Mouse (Mus musculus) T-helper 1 cell (primary cell): ENCODE data around the gene Scnm1.

Experiments used
- in situ Hi-C: fragments of 300-600 bp; cut with MboI, MseI; formaldehyde crosslinking; loops from one replicate; pipeline ENCODE4 v1.15.1; 2025; ENCODE audit warnings: high pct_unique_total_duplicates

The Scnm1 gene

GRCm38 (mm10) chr3:95133680-95134101, at the start of gene Scnm1, which contains the start of gene Lysmd1:
Gene Scnm1 (minus strand): TSS chr3:95134011.
Gene Lysmd1 (plus strand): TSS chr3:95134088.
- in situ Hi-C loops: loop anchor here (5.0 kb wide), 1 partner anchor 1206 kb away; no protein-coding TSS in a partner anchor

DNA sequence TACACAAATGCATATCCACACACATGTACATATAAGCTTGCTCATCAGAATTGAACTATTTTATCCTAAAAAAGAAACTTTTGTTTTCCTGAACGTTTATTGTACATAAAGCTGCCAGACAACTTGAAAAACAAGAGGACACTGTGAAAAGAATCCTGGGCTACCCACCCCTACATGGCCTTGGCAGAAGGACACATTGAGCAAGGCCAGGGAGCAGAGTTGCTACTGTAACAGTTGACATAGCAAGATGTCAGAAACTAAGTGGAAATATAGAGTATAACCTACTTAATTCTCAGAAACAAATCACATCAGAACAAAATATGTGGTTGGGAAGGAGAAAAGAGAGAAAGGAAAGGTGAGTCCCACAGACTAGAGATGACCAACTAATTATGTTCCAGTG, 48.0 kb upstream of the Scnm1 start:
- in situ Hi-C loops: no loop called here

GRCm38 (mm10) chr3:95179890-95180289, 46.1 kb upstream of the Scnm1 start:
- in situ Hi-C loops: no loop called here

DNA sequence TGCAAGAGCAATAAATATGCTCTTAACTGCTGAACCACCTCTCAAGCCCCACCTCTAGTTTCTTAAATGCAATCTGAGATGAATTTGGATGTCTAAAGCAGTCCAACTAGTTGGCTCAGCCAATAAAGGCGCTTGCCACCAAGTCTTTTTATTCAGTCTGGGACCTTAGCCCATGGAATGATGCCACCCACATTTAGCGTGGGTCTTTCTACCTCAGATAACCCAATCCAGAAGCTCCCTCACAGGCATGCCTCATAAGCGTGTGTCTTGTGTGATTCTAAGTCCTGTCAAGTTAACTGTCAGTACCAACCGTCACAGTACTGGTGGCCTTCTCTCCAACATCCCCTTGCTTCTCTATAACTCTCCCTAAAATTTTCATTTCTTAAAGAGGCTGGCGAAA, 45.1 kb upstream of the Scnm1 start:
- in situ Hi-C loops: no loop called here

DNA sequence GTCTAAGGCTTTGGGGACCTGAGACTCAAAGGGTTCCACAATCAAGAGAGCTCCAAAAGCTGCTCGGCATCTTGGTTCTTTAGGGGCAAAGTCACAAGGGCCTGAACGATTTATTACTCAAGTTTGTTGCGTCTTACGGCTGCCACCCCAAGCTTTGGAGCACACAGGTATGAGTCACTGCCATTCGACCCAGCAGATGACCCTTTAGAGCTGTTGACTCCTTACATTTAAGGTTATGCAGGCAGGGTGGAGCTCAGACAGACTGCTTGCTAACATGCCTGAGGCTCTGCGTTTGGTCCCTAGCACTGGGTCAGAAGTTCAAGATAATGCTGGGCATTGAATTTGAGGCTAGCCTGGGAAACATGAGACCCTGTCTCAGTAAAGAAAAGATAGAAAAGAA, 43.8 kb upstream of the Scnm1 start:
- in situ Hi-C loops: no loop called here

- in situ Hi-C loops: no loop called here
Observed at GRCm38 (mm10) chr3:95176500-95176899, 42.7 kb upstream of the Scnm1 start.

DNA sequence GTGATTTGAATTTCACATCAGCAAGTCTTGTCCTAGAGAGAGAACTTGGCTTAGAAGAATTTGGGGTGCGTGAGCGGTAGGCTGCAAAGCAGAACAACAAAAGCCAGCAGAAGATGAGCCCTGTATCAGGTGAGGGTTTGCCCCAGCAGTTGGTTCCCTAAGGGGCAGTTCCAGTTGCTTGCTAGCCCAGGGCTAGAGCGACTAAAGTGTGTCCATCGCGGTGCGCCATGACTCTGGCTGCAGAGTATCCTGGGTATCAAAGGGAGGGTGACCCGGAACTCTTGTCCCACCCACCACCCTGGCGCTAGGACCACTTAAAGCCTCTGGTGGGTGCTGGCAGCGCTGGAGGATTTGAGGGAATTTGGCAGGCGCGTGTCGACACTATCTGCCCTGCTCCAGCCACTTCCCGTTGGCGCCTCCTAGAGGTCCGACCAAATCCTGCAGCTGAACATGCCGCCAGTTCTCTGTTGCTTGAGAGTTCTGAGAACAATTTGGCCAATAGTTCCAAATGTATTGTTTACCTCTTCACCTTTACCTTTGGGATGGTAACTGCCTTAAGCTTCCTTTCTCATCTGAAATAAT, 40.3 kb upstream of the Scnm1 start:
- in situ Hi-C loops: no loop called here

- in situ Hi-C loops: no loop called here
Observed at GRCm38 (mm10) chr3:95173256-95173949, 39.6 kb upstream of the Scnm1 start.

DNA sequence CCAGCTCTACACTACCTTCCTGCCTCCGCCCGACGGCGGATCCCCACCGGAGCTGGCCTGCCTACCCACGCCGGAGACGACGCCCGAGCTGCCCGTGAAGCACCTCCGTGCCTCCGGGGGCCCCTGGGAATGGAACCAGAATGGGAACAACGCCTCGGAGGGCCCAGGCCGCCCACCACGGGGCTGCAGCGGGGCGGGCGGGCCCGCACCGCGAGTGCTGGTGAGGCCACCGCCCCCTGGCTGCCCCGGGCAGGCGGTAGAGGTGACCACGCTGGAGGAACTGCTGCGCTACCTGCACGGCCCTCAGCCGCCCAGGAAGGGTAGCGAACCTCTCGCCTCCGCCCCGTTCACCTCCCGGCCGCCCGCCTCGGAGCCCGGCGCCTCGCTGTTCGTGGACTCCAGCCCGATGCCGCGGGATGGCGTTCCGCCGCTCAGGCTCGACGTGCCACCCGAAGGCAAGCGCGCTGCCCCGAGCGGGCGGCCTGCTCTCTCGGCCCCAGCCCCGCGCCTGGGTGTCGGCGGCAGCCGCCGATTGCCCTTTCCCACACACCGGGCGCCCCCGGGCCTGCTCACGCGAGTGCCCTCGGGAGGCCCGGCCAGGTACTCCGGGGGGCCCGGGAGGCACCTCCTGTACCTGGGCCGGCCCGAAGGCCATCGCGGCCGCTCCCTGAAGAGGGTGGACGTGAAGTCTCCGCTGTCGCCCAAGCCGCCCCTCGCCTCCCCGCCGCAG, 38.9 kb upstream of the Scnm1 start:
- in situ Hi-C loops: no loop called here

- in situ Hi-C loops: no loop called here
Observed at GRCm38 (mm10) chr3:95171105-95171504, 37.3 kb upstream of the Scnm1 start.

DNA sequence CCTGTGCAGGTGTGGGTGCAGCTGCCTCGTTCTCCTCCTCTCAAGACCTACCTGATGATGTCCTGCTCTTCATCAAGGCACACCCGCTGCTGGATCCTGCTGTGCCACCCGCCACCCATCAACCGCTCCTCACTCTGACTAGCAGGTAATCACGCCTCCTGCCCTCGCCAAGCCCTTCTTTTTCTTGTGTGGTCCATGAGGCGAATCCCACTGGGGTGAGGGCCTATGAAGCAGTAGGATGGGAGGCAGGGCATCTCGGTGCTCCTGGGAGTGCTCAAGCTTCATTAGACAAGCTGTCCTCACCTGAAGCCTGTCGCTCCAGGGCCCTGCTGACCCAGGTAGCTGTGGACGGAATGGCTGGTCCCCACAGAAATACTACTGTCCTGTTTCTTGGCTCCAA, 36.2 kb upstream of the Scnm1 start:
- in situ Hi-C loops: no loop called here

DNA sequence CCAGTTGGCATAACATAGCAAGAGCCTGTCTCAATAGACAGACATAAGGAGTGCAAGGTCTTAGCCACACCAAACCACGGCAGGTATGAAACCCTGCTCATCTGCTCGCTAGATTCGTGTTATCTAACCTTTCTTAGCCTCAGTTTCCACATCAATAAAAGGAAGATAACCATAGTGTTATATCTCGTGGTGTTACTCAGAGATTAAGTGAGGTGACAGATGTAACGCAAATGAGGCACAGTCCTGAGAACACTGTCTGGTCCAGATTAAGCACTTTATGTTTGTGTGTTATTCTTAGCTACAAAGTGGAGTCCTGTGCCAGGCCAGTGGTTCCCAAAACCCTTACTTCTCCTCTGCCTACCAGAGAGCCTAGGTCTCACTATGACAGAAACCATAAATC, 31.0 kb upstream of the Scnm1 start:
- in situ Hi-C loops: no loop called here

DNA sequence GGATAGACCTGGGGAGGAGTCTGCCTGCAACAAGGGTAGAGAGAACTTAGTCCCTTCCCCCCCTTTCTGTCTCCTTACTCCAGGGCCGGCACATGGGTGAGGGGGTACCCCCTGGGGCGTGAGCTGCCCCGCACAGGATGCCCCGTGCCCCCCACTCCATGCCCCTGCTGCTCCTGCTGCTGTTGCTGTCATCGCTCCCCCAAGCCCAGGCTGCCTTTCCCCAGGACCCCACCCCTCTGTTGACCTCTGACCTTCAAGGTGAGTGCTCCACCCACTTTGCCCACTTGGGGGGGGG, 30.4 kb upstream of the Scnm1 start:
- in situ Hi-C loops: no loop called here

DNA sequence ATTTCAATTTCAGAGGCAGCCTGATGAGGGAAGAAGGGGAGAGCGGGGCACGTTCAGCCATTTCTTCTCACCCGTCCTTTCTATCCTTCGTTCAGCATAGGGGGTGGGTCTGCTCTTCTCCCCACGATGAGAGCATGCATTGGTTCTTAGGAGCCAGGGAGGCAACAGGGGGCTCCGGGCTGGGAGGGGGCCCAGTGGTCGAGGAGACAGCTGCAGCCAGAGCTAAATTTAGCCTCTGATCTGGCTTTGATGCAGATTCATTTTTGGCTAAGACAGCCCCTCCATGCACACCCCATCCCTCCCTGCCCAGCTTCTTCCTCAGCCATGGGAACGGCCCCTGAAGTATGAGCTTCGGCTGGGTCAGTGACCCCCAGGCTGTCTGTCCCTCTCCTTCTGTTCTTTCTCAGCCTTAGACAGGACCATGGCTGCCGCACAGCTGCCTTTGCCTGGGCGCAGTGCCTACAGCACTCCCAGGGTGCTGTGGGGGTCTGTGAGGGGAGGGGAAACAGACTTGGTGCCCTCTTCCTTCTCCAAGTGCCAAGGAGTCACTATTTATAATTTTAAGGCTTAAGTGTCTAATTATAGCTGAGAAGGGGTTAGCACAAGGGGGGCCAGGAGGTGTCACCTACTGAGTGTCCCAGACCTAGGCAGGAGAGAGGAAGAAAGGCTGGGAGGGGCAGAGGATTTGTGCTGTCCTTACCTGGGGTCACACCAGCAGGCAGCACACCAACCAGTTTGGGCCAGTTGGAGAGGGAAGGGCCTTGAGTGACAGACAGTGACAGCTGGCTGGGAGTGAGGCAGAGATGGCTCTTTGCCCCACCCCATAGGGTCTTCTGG, 29.8 kb upstream of the Scnm1 start:
- in situ Hi-C loops: no loop called here

GRCm38 (mm10) chr3:95162345-95162628, 28.5 kb upstream of the Scnm1 start:
- in situ Hi-C loops: no loop called here

DNA sequence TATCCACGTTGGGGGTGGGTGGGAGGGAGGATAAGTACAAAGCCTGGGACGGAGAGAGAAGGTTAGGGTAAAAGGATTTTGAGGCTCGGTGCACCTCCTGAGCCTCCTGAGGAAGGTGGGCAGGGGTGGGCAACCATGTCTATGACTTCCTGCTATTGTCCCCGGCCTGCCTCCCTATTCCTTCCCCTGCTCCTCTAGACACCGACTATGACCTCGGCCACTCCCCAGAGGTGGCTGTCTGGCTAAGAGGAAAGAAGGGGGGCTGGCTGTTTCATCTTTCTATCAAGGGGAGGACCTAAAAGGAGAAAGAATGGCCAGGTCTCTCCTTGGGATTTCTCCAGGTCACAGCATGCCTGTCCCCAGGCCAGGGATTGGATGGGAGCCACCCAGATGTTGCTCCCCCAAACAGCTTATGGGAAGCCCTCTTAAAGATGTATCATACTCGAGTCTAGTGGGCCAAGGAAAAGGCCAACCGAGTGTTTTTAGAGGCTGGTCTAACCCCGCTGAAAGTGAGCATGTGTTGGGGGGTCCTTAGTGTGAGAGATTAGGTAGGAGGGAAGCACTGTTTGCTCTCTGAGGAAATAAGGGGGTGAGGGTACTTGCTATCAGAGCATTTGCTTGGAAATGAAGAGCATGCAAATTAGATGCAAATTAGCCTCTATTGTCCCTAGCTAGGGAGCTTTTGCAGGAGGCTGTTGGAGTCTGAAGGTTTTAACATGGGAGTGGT, 28.0 kb upstream of the Scnm1 start:
- in situ Hi-C loops: no loop called here

GRCm38 (mm10) chr3:95161041-95161551, 27.3 kb upstream of the Scnm1 start:
- in situ Hi-C loops: no loop called here

DNA sequence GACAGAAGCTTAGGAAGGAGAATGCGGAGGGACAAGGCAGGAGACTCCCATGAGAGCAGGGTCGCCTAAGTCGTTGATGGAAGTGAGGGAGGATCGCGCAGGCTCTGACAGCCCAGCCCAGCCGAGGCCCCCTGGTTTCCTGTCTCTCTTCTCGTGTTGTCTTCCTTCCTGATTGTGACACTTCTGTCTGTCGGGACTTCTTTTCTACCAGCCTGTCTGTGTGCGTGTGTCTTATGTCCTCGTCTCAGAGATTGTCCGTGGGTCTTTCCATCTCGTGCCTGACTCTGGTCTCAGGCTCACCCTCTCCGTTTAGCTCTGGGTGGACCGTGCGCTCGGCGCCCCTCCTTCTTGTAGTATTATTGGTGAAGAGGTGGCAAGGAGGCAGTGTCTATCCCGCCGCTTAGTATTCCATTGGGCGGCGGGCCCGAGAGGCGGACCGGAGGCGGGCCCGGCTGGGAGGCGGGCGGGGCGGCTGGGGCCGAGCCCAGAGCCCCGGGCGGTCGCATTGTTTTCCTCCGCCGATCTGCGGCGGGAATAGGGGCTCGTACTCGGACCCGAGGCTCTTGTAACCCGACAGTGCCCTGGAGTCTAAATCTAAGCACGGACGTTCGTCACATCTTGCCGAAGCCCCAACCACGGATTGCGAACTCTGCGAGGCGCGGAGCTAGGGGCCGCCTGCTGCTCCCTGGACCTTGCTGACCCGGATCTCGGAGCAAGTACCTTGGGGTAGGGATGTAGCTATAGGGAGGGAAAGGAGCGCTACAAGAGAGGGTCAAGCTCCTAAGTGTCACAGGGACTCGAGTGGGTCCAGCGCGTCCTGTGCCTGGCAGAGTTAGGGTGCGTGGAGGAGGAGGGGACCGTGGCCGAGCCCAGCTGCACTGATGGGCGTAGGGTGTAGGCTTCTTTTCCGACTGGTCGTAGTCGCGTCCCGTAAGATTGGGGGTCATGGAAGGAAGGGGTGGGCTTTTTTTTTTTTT, 26.5 kb upstream of the Scnm1 start, which contains the start of gene Sema6c:
Sema6c (plus strand) TSS at position 471 of the 977 bp plus-strand sequence.
- in situ Hi-C loops: no loop called here

- in situ Hi-C loops: no loop called here
Observed at GRCm38 (mm10) chr3:95159511-95159986, 25.7 kb upstream of the Scnm1 start.

DNA sequence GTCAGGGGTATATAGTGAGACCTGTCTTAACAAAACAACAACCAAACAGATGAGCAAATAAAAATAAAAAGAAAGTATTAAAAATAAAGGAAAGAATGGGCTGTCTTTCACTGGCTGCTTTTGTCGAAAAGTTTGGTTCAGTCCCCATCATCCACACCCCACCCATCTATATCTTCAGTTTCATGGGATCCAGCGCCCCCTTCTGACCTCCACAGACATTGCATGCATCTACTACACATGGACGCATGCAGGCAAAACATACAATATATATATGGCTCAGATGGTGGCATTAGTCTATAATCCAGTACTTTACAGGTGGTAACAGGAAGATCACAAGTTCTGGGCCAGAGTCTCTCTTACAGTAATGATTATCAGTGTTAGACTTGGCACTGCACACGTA, 20.1 kb upstream of the Scnm1 start:
- in situ Hi-C loops: no loop called here
